Mouse (Mus musculus): ENCODE measurements around the gene Hspb3. TPM values are rescaled to one million over a fixed set of nuclear protein-coding genes. Genes with fewer than 3 reads are reported as not detected.

Hspb3 gene
- not detected in 2 replicates for polyA plus RNA-seq (2012; rRNA removed; ENCODE audit: low replicate concordance)

DNA sequence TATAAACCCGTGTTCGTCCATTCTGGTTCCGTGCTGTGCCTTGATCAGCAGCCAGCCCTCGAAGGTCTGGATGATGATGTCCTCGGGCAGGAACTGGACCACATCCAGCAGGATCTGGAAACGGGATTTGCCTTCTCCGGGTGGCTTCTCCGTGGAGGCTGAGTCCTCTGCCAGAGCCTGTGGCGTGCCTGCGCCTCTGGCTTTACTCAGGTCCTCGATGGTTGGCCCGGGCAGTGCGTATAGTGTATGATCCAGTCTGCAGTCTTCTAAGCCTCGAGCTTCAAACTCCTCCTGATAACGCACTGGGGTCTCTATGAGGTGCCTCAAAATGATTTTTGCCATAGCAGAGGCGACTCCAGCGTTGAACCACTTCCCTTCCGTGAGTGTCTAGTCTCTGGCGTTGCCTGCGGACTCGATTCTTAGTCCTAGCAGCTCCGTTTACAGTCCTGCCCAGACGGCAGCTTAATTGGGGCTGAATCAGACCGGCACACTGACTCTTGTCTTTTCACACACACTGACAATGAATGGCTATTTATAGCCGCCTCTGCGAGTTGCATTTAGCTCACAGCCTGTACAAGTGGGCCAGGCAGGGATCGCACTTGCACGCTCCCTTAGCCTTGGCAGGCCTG lies at the start of gene Hspb3:
Gene Hspb3, minus strand, starts transcription at position 526 of the 629 bp plus-strand sequence.

DNA sequence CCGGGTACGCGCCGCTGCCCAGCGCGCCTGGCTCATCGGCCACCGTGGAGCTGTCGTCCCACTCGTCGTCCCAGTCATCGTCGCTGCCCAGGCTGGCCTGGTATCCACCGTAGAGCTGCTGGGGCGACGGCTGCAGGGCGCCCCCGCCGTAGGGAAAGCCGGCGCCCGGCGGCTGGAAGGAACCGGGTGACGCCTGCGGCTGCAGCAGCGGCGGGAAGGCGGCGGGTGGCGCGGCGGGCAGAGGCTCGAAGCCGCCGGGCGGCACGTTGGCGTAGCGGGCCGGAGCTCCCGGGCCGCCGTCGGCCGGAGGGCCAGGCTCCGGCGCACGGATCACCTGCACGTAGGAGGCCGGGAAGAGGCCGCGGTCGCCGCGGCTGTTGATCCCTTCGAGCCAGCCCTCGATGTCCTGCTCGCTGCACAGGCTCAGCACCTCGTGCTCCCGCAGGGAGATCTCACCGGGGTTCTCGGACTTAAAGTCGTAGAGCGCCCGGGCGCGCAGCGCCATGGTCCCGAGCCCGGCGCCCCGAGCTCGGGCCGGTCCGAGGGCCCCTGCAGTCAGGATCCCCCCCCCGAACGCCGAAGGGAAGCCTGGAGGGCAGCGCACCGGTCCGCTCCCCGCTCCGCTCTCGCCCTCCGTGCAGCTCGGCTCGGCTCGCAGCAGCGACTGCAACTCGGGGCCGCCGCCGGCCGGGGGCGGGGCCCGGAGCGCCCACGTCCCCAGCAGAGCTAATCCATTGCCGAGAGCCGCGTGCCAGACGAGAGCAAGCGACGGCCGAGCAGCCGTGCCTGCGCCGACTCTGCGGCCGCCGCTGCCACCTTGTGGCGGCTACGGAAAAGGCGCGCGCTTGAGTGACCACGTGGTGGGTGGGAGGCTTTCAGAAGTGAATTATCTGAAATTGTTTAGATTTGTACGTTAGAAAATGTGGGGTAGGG lies 45.3 kb downstream of the Hspb3 start, which contains the start of gene Snx18:
Gene Snx18, minus strand, starts transcription at position 674 of the 933 bp plus-strand sequence.

Other genes starting within 250 kb of the Hspb3 start
- 11.4 and 11.9 TPM in 2 replicates for gene Snx18, start 45.1 kb downstream of the Hspb3 start, polyA plus RNA-seq (2012; rRNA removed; ENCODE audit: low replicate concordance)
- gene Arl15, start 130.8 kb upstream of the Hspb3 start, polyA plus RNA-seq (2012; rRNA removed; ENCODE audit: low replicate concordance): 1.4 and 2.1 TPM in 2 replicates

All from duodenum, adult 2 months (tissue).